ENCODE assay signal across 11 mouse cellular contexts in the genomic region with DNA sequence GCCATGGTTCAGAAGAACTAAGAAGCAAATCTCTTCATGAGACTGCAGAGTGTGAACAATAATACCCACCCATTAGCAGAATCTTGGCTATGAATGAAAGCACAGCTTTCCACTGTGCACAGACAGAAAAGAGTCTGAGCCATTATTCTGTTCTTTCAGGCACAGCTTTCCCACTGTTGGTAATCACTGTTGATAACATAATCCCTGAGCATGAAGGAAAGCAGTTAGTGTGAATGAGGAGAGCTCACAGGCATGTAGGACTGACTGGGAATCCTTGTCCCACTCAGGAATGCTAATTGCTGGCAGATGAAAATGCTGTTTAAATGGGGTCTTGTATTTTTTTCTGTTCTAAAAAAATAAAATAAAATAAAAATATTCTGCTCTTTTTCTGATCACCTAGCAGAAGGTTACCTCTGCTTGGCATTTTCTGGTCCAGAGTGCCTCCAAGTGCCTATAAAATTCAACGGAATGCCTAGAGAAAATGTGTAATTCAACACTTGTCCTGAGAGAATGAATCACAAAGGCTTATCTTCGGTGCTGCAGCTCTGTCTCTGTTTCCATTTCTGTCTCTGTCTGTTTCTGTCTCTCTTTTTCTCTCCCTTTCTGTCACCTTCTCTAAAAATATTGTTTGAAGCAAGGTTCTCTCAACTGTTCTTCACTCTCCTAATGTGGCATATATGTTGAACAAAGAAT.
DNase-seq lines count a peak whose midpoint lies in the region; ATAC-seq lines count a peak whose summit lies in the region.
"Had no signal": no experiment of that assay in that cellular context is flagged by ENCODE, and none has a peak within 500 bp of the region (broad histone marks: within the 10 kb centered on the region; RNA-seq: fewer than 3 reads in every experiment).

No protein-coding gene starts in this region.

- H3K9ac ChIP-seq in forebrain, embryonic 15.5 days (replicated peaks): no peak overlapping the region
- H3K9ac ChIP-seq in midbrain, embryonic 14.5 days (replicated peaks; ENCODE audit: low read length): no peak overlapping the region
- no peak overlapping the region for H3K9ac ChIP-seq in intestine, embryonic 15.5 days

- H3K27ac ChIP-seq in forebrain, embryonic 15.5 days (replicated peaks): peak overlapping the region; percentile 86
- H3K27ac ChIP-seq in midbrain, embryonic 14.5 days (replicated peaks; ENCODE audit: low read depth, low read length): peak overlapping the region; percentile 78
- H3K27ac ChIP-seq in intestine, embryonic 15.5 days: no peak overlapping the region

- H3K4me3 ChIP-seq in forebrain, embryonic 15.5 days: no peak overlapping the region
- H3K4me3 ChIP-seq in midbrain, embryonic 14.5 days (replicated peaks; ENCODE audit: low read depth, low read length): no peak overlapping the region
- H3K4me3 ChIP-seq in intestine, embryonic 15.5 days (replicated peaks): no peak overlapping the region

- H3K9me3 ChIP-seq in forebrain, embryonic 15.5 days: no peaks in the 10 kb centered on the region
- H3K9me3 ChIP-seq in midbrain, embryonic 14.5 days (ENCODE audit: control insufficient read depth, low read length): no peaks in the 10 kb centered on the region
- no peaks in the 10 kb centered on the region for H3K9me3 ChIP-seq in intestine, embryonic 15.5 days

- 0% methylated on average over 2 of the region's 2 CpGs for WGBS in forebrain, embryonic 15.5 days
- WGBS in midbrain, embryonic 14.5 days: 2% methylated on average over 2 of the region's 2 CpGs
- 31% methylated on average over 2 of the region's 2 CpGs for WGBS in intestine, embryonic 15.5 days

- peak; percentile 3 for DNase-seq in 416B (ENCODE audit: low read depth)
- DNase-seq in brain, adult 2 months (ENCODE audit: low read depth, low spot score): peak; percentile 54
- peak; percentile 77 for DNase-seq in midbrain, embryonic 14.5 days
- no peak for DNase-seq in ovary, postnatal 14 days (ENCODE audit: low spot score)
- no peak for DNase-seq in lung, postnatal 36 days
- DNase-seq: adrenal gland, postnatal 25 days; kidney, adult 8-10 months; lung, postnatal 14 days; thymus, adult 18-20 months had no signal

- ATAC-seq in forebrain, embryonic 15.5 days (replicated peaks): peak; percentile 98
- ATAC-seq in midbrain, embryonic 14.5 days (ENCODE audit: low FRiP score, low TSS enrichment): peak; percentile 91
- ATAC-seq in intestine, embryonic 15.5 days: no peak

- no peaks in the 10 kb centered on the region for H3K27me3 ChIP-seq in forebrain, embryonic 15.5 days
- H3K27me3 ChIP-seq in midbrain, embryonic 14.5 days (ENCODE audit: control insufficient read depth, insufficient read depth, low read length): no peaks in the 10 kb centered on the region
- no peaks in the 10 kb centered on the region for H3K27me3 ChIP-seq in intestine, embryonic 15.5 days (replicated peaks)

- H3K4me1 ChIP-seq in forebrain, embryonic 15.5 days: peaks cover 7% of the 10 kb centered on the region
- H3K4me1 ChIP-seq in midbrain, embryonic 14.5 days (ENCODE audit: control insufficient read depth, insufficient read depth, low read length): 0 out of 2 replicates have a peak, but pooled peaks cover 4% of the 10 kb centered on the region
- H3K4me1 ChIP-seq in intestine, embryonic 15.5 days (replicated peaks): no peaks in the 10 kb centered on the region

- H3K4me2 ChIP-seq in forebrain, embryonic 15.5 days (replicated peaks): peak overlapping the region; percentile 26
- peak overlapping the region; percentile 36 for H3K4me2 ChIP-seq in midbrain, embryonic 14.5 days (ENCODE audit: low read length)
- H3K4me2 ChIP-seq in intestine, embryonic 15.5 days (replicated peaks): no peak overlapping the region

- H3K36me3 ChIP-seq in forebrain, embryonic 15.5 days: no peaks in the 10 kb centered on the region
- H3K36me3 ChIP-seq in midbrain, embryonic 14.5 days (ENCODE audit: control insufficient read depth, insufficient read depth, low read length): no peaks in the 10 kb centered on the region
- no peaks in the 10 kb centered on the region for H3K36me3 ChIP-seq in intestine, embryonic 15.5 days

Comparison
In these comparisons a context has a peak if more than half of its experiments do, and no peak if none do; other contexts are left out.
1. DNase-seq: peak in 416B (single experiment), brain, adult 2 months (single experiment) and midbrain, embryonic 14.5 days (single experiment); none in ovary, postnatal 14 days (single experiment) and lung, postnatal 36 days (single experiment).